Mouse (Mus musculus) mouse trophoblast stem cell (cell line): Measurements from ENCODE around the gene Polr2b.

ENCODE experiments used
- in situ Hi-C, 2 experiments: fragments of 300-500 bp; cut with MseI, MboI; formaldehyde crosslinking; loops; 2 replicates in 1 of 2; 3 replicates in 1 of 2; pipeline ENCODE4 v1.15.1; 2025

Gene Polr2b

DNA sequence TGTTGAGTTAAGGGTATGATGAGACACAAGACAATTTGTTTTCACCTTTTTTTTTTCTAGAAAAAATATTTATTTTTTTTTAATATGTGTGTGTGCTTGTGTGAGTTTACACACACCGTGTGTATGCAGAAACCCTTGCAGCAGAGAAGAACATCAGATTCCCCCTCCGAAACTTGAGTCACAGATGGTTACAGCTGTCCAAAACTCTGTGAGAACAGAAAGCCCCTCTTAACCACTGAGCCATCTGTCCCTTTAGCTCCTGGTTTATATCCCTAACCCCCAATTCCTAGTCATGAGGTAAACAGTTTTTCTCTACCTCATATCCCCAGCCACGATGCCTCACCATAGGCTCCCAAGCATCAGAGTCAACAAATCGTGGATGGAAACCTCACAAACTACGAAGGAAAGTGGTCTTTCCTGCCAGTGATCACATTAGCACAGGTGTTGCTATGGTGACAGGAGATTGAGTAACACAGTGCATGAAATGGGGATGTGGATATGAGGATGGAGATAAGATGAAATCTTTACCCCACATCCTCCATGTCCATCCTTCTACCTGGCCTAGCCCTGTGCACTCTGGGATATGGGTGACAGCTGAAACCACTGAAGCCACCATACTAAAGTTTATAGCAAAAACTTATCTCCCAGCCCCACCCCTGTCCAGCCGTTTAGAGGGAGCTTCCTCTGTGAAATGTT, 76.1 kb downstream of the Polr2b start:
- in situ Hi-C loops, result no loop called here

DNA sequence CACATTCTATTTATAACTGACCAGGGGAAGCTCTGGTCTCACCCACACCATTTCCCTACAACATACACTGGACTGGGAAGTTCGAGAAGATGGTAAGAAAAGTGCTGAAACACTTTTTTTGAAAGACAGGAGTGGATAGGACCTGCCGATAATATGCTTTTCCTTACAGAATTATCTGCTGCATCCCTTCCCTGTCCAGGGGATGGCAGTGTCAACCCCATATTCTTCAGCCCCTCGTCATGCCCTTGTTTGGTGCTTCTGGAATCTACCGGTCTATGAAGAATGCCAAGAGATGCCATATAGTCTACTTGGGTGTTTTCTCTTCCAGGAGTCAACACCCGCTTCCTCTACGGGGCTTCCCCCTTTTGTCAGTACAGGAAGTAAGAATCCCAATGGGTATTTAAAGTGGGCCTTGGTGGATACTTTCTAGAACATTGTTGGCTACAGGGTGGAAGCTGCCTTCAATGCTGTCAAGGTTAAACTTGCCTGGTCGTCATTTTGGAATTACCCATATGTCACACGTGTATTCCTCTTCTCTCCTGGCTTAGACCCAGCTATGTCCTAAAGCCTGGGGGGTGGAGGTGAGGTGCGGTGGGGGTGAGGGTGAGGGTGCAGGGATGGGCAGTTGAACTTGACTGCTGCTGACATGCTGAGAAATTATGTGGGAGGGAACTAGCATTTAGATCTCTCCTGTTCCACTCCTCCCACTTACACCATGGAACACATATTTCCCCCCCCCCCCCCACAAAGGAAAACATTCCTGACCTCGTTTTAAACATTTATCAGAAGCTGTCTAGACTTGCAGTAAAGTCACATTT, 76.9 kb downstream of the Polr2b start:
- in situ Hi-C loops, result no loop called here

DNA sequence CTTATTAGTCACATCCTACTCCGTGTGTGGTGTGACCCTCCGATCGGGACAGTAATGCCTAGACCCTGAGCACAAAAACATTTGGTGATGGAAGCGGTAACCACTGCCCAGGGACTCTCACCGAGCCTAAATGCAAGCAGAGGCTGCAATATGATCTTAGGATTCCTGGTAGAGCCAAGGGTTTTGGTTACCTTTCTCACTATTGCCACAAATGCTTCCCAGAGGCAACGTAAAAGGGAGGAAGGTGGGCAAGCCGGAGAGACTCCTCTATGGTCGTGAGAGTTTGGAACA, 77.4 kb downstream of the Polr2b start:
- in situ Hi-C loops, result no loop called here

DNA sequence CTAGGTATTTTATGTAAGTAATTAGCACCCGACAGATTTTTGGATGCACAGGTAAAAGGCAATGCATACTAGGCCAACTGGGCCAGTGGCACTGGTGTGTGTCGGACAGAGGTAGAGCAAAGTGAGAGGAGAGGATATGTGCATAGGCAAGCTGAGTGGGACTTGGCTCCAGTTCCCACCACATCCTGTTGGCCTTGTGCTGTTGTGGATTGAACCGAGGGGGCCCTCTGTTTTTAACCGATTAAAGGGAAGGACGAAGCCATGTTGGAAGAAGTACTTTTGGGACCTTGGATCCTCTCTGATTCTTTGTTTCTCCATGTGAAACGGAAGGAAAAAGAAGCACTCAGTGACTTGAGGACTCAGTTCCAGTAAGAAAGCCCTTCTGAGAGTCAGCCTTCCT, 78.4 kb downstream of the Polr2b start:
- in situ Hi-C loops, result no loop called here

DNA sequence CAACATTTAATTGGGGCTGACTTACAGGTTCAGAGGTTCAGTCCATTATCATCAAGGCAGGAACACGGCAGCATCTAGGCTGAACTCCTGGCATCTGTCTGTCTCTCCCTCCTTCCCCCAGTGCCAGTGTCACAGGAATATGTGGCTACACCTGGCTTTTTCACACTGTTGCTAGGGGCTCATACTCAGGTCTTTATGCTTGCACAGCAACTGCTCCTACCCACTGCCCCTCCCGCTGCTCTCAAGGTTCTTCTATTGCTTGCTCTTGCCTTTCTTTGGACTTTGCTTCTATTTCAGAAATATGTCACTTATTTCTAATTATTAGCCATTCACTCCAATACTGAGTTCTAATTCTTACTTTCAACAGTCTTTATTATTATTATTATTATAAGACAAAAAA, 80.3 kb downstream of the Polr2b start:
- in situ Hi-C loops, result no loop called here

DNA sequence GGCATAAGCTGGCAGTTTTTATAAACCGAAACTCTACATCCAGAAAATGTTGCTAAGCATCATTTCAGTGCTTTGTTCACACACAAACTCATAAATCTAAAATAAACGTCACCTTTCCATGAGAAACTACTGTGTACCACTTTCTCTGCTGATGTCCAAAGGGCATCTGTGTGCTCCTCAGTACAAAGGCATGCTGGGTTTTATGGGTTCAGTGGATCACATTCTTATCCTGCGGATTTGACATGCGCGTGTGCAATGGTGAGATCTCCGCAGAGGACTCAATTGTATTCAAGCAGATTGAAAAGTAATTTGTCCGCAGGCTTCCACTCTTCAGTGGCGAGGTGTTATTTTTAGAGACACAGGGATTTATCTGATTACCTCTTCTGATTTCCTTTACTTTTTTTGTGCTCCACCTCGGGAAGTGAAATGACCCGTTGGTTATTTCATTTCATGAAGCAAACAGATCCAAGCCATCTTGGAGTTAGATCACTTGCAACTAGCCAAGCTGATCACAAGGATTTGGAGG, 83.2 kb downstream of the Polr2b start:
- in situ Hi-C loops, result no loop called here

DNA sequence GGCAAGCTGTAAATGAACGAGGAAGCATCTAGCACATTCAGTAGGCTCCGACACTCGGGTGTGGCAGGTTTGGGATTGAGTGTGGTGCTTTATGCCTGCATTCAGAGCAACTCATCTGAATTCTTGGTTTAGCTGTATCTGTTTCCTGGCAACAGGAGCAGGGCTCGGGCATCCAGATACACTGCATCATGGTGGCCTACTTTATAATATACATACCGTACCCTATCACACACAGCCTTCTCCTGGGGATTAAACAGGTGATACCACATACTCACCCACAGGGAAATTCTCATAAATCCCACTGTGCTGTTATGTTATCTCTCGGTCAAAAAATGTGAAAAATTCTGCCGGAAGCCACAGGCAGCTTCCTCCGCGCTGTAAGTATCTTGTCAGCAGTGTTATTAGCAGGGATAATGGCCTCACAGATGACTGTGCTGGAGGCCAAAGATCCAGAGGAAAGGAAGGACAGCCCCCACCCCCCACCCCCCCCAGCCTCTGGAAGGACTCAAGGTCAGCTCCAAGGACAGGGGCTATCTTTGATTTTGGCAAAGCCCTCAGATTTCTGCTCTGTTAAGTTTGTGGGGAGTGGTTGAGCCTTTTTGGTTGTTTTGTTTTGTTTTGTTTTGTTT, 84.2 kb downstream of the Polr2b start:
- in situ Hi-C loops, result no loop called here

DNA sequence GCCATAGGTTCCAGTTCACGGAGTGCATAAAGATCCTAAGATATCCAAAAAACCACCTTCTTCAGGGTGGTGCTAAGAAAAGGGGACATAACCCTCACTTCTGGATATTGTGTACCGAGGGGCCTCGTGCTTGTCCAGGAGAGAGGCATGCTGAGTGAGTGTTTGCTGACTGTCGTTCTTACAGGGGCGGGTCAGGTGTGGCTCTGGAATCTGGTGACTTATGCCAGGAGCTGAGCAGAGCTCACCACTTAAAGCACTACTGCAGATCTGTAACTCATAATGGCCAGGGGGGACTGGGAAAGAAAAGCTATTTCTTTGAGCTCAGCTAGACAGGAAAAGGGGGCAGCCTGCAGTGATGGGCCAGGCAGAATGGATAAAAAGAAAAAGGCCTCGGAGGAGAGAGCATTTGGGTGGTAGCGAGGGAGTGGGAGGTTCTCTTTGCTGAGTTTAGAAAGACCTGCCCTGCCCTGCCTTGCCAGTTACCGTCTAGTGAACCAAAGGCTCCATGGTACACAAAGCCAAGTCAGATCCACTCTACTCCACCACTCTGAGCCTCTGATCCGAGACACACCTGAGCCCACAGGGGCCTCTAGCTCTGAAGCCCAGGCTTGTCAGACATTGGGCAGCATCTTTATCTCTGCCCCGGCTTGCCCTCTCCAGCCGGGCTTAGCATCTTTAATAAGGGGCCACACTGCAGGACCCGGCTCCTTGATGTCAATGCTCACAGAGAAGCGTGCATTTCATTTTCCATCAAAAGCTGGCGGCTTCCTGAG, 88.5 kb downstream of the Polr2b start:
- in situ Hi-C loops, result loop anchor here in 1 of 2 experiments (5.0 kb wide), 1 partner anchor 41 kb away; no protein-coding TSS in a partner anchor
